Mouse (Mus musculus): ENCODE data around the gene Olfr70. TPM values are rescaled to one million over a fixed set of nuclear protein-coding genes. Genes with fewer than 3 reads are reported as not detected.

Gene Olfr70
- polyA plus RNA-seq, 1 experiment from 2014 or later: not detected

DNA sequence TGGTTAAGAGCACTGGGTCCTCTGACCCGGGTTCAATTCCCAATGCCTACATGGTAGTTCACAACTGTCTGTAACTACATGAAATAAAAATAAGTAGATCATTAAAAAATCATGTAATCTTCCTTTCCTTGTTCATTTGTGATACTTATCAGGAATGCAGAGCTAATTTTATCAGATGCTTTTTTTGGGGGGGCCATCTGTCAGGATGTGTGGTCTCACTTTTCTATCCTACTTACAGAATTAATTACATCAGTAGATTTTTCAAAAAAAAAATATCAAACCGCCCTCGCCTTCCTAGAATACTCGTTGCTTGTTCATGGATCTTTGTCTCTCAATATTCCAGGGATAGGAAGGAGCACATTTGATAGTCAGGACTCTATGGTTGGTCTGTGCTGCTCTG is 21.6 kb upstream of the Olfr70 start:
- WGBS: 87% methylated on average over 4 of the region's 4 CpGs
- H3K9me3 ChIP-seq (ENCODE audit: control insufficient read depth, low read length): no peaks in the 10 kb centered on the region
- no peak overlapping the region for H3K9ac ChIP-seq (ENCODE audit: low read length)
- H3K27me3 ChIP-seq (ENCODE audit: control insufficient read depth, insufficient read depth, low read length): no peaks in the 10 kb centered on the region
- no peaks in the 10 kb centered on the region for H3K4me1 ChIP-seq (ENCODE audit: control insufficient read depth, insufficient read depth, low read length)
- no peaks in the 10 kb centered on the region for H3K36me3 ChIP-seq (ENCODE audit: control insufficient read depth, insufficient read depth, low read length)
- no peak overlapping the region for H3K27ac ChIP-seq (ENCODE audit: low read depth, low read length)
- no peak overlapping the region for H3K4me3 ChIP-seq (ENCODE audit: low read depth, low read length)
- DNase-seq (ENCODE audit: low spot score, missing footprints) (no peak), ATAC-seq (ENCODE audit: low FRiP score) (no peak)
- no peak overlapping the region for H3K4me2 ChIP-seq

DNA sequence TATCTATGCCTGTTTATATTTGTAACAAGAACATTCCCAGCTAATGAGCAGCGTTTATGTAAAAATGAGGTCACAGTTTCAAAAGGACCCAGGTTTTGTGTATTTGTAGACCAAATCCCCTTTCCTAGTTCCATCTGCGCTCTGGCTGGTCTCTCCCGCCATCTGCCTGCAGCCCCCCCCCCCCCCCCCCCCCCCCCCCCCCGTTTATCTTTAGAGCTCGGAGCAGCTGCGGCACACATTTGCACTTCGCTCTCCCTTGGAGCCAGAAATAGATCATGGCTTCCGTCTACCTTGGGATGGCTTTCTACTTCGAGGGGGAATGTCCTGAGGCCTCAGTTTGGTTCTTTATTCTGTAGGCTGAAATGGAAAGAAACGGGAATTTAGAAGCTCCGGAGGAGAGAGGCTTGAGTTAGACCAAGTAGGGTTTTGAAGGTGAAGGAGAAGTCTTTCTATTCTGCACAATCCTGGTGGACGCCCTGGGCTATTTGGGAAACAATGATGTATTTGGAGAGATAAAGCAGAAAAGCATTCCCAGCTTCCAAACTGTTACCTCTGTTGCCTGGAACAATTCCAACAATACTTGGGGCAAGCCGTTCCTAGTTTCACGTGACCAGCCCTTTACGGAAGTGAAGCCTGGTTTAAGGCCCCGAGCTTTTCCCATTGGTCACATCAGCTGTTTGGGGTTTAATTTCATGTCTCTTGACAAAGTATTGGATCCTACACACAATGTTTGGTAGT is 20.1 kb upstream of the Olfr70 start:
- no peak overlapping the region for H3K4me3 ChIP-seq (ENCODE audit: low read depth, low read length)
- H3K9me3 ChIP-seq (ENCODE audit: control insufficient read depth, low read length): no peaks in the 10 kb centered on the region
- no peaks in the 10 kb centered on the region for H3K4me1 ChIP-seq (ENCODE audit: control insufficient read depth, insufficient read depth, low read length)
- no peaks in the 10 kb centered on the region for H3K27me3 ChIP-seq (ENCODE audit: control insufficient read depth, insufficient read depth, low read length)
- no peaks in the 10 kb centered on the region for H3K36me3 ChIP-seq (ENCODE audit: control insufficient read depth, insufficient read depth, low read length)
- no peak for ATAC-seq (ENCODE audit: low FRiP score)
- H3K27ac ChIP-seq (ENCODE audit: low read depth, low read length): no peak overlapping the region
- 72% methylated on average over 14 of the region's 16 CpGs for WGBS
- peak; percentile 86 for DNase-seq (ENCODE audit: low spot score, missing footprints)
- H3K9ac ChIP-seq (ENCODE audit: low read length): no peak overlapping the region
- H3K4me2 ChIP-seq: no peak overlapping the region

DNA sequence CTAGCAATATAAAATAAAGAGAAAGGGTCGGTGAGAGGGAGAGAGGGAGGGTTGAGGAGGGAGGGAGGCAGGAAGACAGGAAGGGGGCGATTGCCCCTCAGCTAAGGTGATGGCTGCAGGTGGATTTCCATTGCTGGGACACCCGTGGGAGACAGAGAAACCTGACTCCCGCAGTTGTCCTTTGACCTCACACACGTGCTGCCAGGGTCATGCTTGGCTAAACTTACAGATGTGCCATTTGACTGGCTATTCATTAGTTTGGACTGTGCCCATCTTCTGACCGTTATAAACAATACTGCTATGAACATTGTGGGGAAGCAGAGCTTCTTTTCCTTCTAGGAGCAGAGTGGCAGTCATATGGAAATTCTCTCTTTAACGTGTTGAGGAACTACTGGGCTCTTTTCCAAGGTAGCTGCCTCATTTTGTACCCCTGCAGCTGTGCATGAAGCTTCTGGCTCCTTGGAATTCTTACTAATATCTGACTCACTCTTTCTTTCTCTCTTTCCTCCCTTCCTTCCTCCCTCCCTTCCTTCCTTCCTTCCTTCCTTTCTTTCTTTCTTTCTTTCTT is 13.1 kb upstream of the Olfr70 start:
- Histone ChIP-seq H3K36me3 (ENCODE audit: control insufficient read depth, insufficient read depth, low read length) (no peaks in the 10 kb centered on the region), H3K4me1 (ENCODE audit: control insufficient read depth, insufficient read depth, low read length) (no peaks in the 10 kb centered on the region), H3K9me3 (ENCODE audit: control insufficient read depth, low read length) (no peaks in the 10 kb centered on the region), H3K4me2 (no peak overlapping the region), H3K27ac (ENCODE audit: low read depth, low read length) (no peak overlapping the region), H3K9ac (ENCODE audit: low read length) (no peak overlapping the region), H3K4me3 (ENCODE audit: low read depth, low read length) (no peak overlapping the region), H3K27me3 (ENCODE audit: control insufficient read depth, insufficient read depth, low read length) (no peaks in the 10 kb centered on the region)
- no peak for ATAC-seq (ENCODE audit: low FRiP score)
- 45% methylated on average over 7 of the region's 7 CpGs for WGBS
- DNase-seq (ENCODE audit: low spot score, missing footprints): peak; percentile 6

DNA sequence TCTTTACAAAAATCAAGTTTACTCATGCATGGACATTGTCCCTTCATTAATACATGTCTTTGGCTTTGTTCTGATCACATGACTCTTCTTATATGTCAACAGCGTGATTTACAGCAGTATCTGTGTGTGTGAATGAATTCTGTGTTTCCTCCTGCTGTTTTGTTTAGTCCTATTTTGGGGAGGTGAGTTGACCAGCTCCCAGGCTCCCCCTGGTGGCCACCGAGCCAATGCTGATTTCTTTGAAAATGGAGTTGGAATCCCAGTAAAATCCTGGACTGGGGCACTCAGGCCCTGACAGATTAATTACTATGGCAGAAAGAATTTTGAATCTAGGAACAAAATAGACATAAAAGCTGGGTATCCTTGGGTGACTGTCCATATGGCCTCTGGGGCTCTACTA is 11.2 kb upstream of the Olfr70 start:
- Histone ChIP-seq H3K9ac (ENCODE audit: low read length) (no peak overlapping the region), H3K9me3 (ENCODE audit: control insufficient read depth, low read length) (no peaks in the 10 kb centered on the region), H3K36me3 (ENCODE audit: control insufficient read depth, insufficient read depth, low read length) (no peaks in the 10 kb centered on the region), H3K4me1 (ENCODE audit: control insufficient read depth, insufficient read depth, low read length) (no peaks in the 10 kb centered on the region), H3K4me3 (ENCODE audit: low read depth, low read length) (no peak overlapping the region), H3K27ac (ENCODE audit: low read depth, low read length) (no peak overlapping the region), H3K27me3 (ENCODE audit: control insufficient read depth, insufficient read depth, low read length) (no peaks in the 10 kb centered on the region), H3K4me2 (no peak overlapping the region)
- DNase-seq (ENCODE audit: low spot score, missing footprints): peak; percentile 97
- ATAC-seq (ENCODE audit: low FRiP score): no peak
- WGBS: 2% methylated on average over 2 of the region's 2 CpGs

DNA sequence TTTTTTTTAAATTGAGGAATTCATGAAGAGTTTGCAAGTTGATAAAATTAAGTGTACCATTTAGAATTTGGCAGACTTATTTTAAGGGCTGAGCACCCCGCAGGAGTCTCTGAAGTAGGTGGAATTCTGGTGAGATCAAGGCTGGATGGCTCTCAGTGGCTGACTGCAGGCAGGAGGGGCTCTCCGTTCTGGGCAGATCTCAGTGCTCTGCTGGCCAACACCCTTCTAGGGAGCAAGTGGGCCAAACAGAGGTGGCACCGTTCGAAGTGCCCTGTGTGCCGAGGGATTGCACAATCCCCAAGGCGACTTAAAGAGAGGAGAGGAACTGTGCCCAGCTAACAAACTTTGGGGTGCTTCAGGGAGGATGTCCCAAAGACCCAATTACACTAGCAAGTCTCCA is 9.3 kb upstream of the Olfr70 start, which contains the start of gene Olfr71:
TSS of gene Olfr71 (minus strand) at position 387 of the 400 bp plus-strand sequence.
- no peak within 1 kb of the TSS for H3K9ac ChIP-seq (ENCODE audit: low read length)
- no peaks in the 10 kb centered on the region for H3K4me1 ChIP-seq (ENCODE audit: control insufficient read depth, insufficient read depth, low read length)
- DNase-seq (ENCODE audit: low spot score, missing footprints) (peak; percentile 65), ATAC-seq (ENCODE audit: low FRiP score) (no peak)
- H3K4me3 ChIP-seq (ENCODE audit: low read depth, low read length): no peak within 1 kb of the TSS
- H3K4me2 ChIP-seq: no peak within 1 kb of the TSS
- H3K27ac ChIP-seq (ENCODE audit: low read depth, low read length): no peak within 1 kb of the TSS
- no peaks in the 10 kb centered on the region for H3K27me3 ChIP-seq (ENCODE audit: control insufficient read depth, insufficient read depth, low read length)
- H3K36me3 ChIP-seq (ENCODE audit: control insufficient read depth, insufficient read depth, low read length): no peaks in the 10 kb centered on the region
- WGBS: 81% methylated on average over 6 of the region's 6 CpGs
- H3K9me3 ChIP-seq (ENCODE audit: control insufficient read depth, low read length): no peaks in the 10 kb centered on the region

DNA sequence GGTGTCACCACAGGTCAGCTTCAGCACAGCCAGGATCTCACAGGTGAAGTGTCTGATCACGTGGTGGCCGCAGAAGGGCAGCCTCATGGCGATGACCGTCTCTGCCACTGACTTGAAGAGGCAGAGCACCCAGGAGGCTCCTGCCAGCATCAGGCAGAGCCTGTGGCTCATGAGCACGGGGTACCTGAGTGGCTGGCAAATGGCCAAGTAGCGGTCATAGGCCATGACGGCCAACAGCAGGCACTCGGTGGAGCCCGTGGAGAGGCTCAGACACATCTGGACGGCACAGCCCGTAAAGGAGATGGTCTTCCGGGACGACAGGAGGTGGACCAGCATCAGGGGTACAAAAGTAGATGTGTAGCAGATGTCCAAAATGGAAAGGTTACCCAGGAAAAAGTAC is 5.4 kb upstream of the Olfr70 start:
- H3K36me3 ChIP-seq (ENCODE audit: control insufficient read depth, insufficient read depth, low read length): no peaks in the 10 kb centered on the region
- H3K9me3 ChIP-seq (ENCODE audit: control insufficient read depth, low read length): no peaks in the 10 kb centered on the region
- H3K4me2 ChIP-seq: no peak overlapping the region
- H3K4me1 ChIP-seq (ENCODE audit: control insufficient read depth, insufficient read depth, low read length): no peaks in the 10 kb centered on the region
- no peaks in the 10 kb centered on the region for H3K27me3 ChIP-seq (ENCODE audit: control insufficient read depth, insufficient read depth, low read length)
- no peak for ATAC-seq (ENCODE audit: low FRiP score)
- no peak overlapping the region for H3K27ac ChIP-seq (ENCODE audit: low read depth, low read length)
- 89% methylated on average over 13 of the region's 13 CpGs for WGBS
- DNase-seq (ENCODE audit: low spot score, missing footprints): peak; percentile 56
- H3K9ac ChIP-seq (ENCODE audit: low read length): no peak overlapping the region
- no peak overlapping the region for H3K4me3 ChIP-seq (ENCODE audit: low read depth, low read length)

DNA sequence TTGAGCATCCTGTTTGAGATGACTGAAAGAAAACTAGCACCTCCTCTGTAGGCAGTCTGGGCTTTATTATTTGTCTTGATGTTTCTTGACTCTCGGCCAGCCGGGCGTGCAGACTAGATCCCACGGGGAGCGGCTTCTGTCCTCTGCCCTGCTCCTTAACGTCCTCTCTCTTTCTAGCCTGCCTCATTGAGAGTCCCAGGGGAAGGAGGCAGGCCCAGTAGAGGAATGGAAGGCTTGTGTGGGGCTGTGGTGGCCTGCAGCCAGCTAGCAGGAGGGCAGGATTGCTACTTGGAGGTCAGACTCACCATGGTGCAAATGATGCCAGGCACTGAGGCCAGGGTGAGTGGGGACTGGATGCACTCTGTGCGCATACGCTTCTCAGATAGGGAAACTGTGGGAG is 3.2 kb upstream of the Olfr70 start:
- no peaks in the 10 kb centered on the region for H3K4me1 ChIP-seq (ENCODE audit: control insufficient read depth, insufficient read depth, low read length)
- no peak for ATAC-seq (ENCODE audit: low FRiP score)
- no peak for DNase-seq (ENCODE audit: low spot score, missing footprints)
- no peak overlapping the region for H3K4me2 ChIP-seq
- H3K27me3 ChIP-seq (ENCODE audit: control insufficient read depth, insufficient read depth, low read length): no peaks in the 10 kb centered on the region
- no peak overlapping the region for H3K9ac ChIP-seq (ENCODE audit: low read length)
- H3K27ac ChIP-seq (ENCODE audit: low read depth, low read length): no peak overlapping the region
- H3K9me3 ChIP-seq (ENCODE audit: control insufficient read depth, low read length): no peaks in the 10 kb centered on the region
- 82% methylated on average over 8 of the region's 8 CpGs for WGBS
- no peak overlapping the region for H3K4me3 ChIP-seq (ENCODE audit: low read depth, low read length)
- H3K36me3 ChIP-seq (ENCODE audit: control insufficient read depth, insufficient read depth, low read length): no peaks in the 10 kb centered on the region

DNA sequence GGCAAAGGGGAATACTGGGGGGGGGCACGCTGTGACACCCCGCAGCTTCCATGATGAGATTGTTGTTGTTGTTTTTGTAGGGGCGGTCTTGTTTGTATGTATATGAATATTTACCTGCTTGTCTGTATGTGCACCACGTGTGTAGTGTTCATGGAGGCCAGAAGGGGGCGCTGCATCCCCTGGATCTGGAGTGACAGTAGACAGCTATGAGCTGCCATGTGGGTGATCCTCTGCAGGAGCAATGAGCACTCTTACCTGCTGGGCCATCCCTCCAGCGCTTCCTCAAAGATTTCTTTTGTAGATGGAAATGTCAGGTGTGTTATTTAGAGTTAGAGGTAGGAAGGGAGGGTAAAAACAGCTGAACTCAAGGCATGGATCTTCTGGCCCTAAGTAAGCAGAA is 2.8 kb upstream of the Olfr70 start:
- H3K9ac ChIP-seq (ENCODE audit: low read length): no peak overlapping the region
- H3K4me3 ChIP-seq (ENCODE audit: low read depth, low read length): no peak overlapping the region
- no peaks in the 10 kb centered on the region for H3K4me1 ChIP-seq (ENCODE audit: control insufficient read depth, insufficient read depth, low read length)
- ATAC-seq (ENCODE audit: low FRiP score) (no peak), DNase-seq (ENCODE audit: low spot score, missing footprints) (peak; percentile 60)
- no peak overlapping the region for H3K4me2 ChIP-seq
- H3K27me3 ChIP-seq (ENCODE audit: control insufficient read depth, insufficient read depth, low read length): no peaks in the 10 kb centered on the region
- no peak overlapping the region for H3K27ac ChIP-seq (ENCODE audit: low read depth, low read length)
- no peaks in the 10 kb centered on the region for H3K9me3 ChIP-seq (ENCODE audit: control insufficient read depth, low read length)
- no peaks in the 10 kb centered on the region for H3K36me3 ChIP-seq (ENCODE audit: control insufficient read depth, insufficient read depth, low read length)
- WGBS: 70% methylated on average over 6 of the region's 6 CpGs

DNA sequence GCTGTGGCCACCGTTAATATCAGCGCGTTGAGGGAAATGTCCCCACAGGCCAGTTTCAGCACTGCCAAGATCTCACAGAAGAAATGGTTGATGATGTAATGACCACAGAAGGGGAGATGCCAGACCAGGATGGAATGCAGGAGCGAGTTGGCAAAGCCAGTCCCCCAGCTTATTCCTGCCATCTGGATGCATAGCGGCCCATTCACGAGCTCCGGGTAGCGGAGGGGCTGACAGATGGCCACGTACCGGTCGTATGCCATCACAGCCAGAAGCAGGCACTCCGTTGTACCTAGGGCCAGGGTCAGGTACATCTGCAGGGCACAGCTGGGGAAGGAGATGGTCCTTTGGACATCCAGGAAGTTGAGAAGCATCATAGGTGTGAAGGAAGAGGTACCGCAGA is 4.0 kb downstream of the Olfr70 start:
- DNase-seq (ENCODE audit: low spot score, missing footprints) (peak; percentile 57), ATAC-seq (ENCODE audit: low FRiP score) (no peak)
- Histone ChIP-seq H3K9ac (ENCODE audit: low read length) (no peak overlapping the region), H3K27ac (ENCODE audit: low read depth, low read length) (no peak overlapping the region), H3K9me3 (ENCODE audit: control insufficient read depth, low read length) (no peaks in the 10 kb centered on the region), H3K27me3 (ENCODE audit: control insufficient read depth, insufficient read depth, low read length) (no peaks in the 10 kb centered on the region), H3K4me2 (no peak overlapping the region), H3K4me1 (ENCODE audit: control insufficient read depth, insufficient read depth, low read length) (no peaks in the 10 kb centered on the region), H3K4me3 (ENCODE audit: low read depth, low read length) (no peak overlapping the region), H3K36me3 (ENCODE audit: control insufficient read depth, insufficient read depth, low read length) (no peaks in the 10 kb centered on the region)
- 95% methylated on average over 13 of the region's 13 CpGs for WGBS

All from midbrain, embryonic 11.5 days (tissue).